Mouse (Mus musculus) monocyte, adult 5-6 weeks (primary cell): ENCODE measurements around the gene Aff1. TPM values are rescaled to one million over a fixed set of nuclear protein-coding genes. Genes with fewer than 3 reads are reported as not detected.

ENCODE experiments used
- ATAC-seq: fragments of 153-309, 156-312 bp; replicated peaks from 2 replicates; pipeline ENCODE4 v1.8.0; 2017; ENCODE audit warnings: mild to moderate bottlenecking; ENCODE audit not compliant: low TSS enrichment, insufficient number of reproducible peaks, severe bottlenecking, poor library complexity, low FRiP score
- total RNA-seq: library from RNA; stranded (forward); fragments of 200-1000, 200-491, 200-594 nt; gene quantifications from 3 replicates; pipeline ENCODE4 v1.2.3, GENCODE M21; 2017

Aff1 gene
- total RNA-seq, 1 experiment from 2014 or later = 31.2 TPM

DNA sequence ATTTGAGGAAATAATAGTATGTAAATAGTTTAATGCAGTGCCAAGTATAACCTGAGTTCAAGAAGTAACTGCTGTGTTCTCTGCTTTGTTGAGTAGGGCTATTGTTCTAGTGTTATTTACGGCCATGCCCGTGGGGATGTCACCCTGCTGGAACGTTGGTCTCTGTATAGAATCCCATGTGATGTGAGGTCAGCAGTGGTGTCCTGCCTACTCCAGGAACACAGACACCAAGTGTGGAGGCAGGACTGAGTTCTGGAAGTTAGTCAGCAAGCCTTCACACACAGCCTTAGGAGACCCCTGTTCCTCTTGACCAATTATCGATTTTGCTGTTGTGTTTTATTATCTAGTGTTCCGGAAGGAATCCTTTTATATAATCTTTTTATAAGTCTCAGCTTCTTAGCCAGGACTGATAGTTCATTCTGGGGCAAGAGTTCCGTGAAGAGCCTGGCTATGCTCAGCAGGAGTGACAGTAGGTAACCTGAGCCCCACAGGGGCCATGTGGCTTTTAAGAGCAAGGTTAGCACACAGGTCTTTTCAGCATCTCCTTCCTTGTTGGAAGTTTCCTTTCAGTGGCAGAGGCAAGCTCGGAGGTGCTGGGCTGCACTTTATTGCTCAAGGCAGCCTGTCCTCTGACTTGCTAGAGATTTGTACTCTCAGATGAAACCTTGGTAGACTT is 115.6 kb downstream of the Aff1 start:
- ATAC-seq = no peak

DNA sequence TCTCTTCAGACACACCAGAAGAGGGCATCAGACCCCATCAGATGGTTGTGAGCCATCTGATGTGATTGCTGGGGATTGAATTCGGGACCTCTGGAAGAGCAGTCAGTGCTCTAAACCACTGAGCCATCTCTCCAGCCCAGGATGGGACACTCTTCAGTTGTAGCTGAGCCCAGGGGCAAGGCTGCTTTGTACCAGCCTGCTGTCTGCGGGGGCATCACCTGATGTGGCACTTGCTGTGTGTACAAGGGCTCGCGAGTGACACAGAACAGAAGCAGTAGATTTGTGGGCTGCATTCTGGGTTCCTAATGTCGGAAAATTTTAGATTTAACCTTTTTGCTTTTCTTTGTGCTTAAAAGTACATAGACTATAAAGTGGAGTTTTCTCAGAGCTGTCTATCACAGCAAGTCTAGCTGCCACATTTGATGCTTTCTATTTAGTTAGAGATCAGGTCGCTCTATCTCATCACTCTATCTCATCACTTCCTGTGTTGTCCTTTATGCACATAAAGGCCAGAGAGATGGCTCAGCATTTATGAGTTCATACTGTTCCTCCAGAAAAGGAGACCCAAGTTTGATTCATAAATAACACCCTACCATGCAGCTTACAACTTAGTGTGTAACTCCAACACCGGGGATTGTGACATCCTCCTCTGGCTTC is 117.6 kb downstream of the Aff1 start:
- ATAC-seq = no peak

DNA sequence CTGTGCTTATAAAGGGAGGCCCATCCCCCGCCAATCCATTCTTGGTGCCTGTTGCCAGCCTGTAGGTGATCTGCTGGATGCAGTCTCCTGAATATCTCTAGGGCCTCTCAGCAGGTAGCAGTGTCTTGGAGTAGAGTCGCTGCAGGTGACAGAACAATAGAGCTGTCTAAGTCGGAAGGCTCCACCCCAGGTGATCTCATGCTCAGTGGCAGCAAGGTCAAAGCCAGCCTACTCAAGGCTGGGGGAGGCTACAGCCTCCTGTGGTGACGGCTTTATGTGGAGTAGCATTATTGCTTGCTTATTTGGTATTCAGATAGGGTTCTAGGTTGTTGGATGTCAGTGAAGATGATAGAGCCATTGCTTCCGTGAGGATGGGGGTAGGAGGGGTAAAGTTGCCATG is 121.1 kb downstream of the Aff1 start:
- ATAC-seq = no peak

DNA sequence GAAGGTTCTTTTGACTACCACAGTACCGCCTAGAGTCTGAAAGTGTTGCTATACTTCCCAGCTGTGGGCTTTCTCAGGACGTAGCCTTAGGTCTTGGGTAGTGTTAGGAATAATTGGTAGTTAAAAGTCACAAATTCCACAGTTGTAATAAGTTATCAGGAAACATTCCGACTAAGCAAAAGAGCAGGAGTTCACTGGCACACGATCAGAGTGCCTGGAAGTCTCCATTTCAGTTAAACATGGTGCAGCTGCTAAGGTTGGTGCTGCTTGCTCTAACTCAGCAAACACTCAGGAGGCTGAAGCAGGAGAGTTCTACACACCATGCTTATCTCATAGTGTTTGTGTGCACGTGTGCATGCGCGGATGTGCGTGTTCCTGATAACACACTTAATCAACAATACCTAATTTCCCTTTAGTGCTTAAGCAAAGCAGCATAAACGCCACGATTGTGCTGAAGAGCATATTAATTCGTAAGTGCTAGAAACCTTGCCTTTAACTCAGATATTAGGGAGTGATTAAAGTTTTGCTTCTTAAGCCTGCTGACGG is 121.9 kb downstream of the Aff1 start:
- ATAC-seq = no peak

DNA sequence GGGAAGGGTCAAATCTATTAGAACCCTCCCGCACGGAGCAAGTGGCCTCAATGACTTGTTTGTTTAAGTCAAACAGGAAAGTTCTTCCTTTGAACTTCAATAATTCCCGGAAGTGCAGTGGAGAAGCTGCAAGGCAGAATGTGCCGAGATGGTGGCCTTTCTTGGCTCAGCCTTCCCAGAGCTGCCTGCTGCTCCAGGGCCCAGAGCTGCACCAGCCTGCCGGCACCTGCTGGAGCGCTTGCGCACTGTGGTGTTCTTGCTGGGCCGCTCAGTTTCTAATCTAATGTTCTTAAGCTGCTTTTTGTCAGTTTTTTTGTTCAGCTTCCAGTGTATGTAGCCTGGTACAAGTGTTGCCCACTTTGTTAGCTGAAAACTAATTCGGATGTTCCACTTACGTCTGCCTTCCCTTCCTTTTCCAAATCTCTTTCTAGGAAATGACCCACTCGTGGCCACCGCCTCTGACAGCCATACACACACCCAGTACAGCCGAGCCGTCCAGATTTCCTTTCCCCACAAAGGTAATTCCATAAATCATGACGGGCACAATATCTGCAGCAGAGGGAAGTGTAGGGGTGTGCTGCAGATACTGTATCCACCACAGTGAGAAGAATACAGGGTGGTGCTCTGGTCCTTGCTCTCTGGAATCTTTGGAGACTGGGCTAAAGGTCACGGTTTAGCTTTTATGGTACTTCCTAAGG is 122.5 kb downstream of the Aff1 start:
- ATAC-seq = no peak

DNA sequence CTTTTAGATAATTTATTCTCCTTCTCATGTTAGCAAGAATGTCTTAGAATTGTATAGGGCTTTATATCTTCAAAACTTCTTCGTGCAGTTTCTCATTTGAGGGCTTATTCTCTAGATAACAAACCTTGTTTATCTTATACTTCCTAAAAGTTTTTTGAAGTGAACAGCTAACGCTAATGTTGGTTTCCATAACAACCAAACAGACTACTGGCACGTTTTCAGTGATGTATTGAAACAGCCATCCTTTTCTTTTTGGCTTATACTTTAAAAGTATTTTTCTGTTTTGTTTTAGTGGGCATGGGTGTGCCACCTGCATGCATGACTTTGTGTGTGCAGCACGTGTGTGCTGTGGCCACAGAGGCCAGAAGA is 123.1 kb downstream of the Aff1 start:
- ATAC-seq = no peak

DNA sequence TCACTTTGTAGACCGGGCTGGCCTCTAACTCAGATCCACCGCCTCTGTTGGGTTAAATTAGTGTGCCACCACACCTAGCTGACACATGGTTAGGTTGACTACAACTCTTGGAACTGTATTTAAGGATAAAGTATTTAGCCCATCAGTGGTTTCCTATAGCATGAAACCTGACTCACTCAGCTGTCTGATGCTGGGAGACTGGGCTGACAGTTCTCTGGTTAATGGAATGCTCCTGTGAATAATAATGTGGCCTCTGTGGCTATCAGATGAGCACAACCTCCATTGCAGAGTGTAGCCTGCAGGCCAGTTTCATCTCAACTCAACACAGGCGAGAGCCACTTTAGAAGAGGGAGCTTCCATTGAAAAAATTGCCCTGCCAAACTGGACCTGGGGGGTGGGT is 124.5 kb downstream of the Aff1 start:
- ATAC-seq = no peak

DNA sequence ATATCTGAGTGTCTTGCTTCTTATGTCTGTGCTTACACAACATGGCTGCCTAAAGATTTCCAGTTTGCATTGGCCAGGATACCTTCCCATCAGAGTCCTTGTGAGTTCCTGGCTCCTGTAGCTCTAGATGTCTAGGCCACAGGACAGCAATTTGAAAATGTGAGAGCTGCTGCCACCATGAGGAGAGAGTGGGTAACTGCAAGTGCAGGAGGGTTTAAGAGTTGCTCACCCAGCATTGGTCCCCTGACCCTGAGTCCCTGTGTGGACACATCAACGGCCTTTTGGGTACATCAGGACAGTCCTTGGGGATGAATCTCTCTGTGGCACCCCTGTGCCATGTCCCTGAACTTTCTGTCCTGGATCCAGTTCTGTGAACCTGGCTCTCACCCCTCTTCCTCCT is 125.6 kb downstream of the Aff1 start:
- peak; percentile 88 for ATAC-seq

DNA sequence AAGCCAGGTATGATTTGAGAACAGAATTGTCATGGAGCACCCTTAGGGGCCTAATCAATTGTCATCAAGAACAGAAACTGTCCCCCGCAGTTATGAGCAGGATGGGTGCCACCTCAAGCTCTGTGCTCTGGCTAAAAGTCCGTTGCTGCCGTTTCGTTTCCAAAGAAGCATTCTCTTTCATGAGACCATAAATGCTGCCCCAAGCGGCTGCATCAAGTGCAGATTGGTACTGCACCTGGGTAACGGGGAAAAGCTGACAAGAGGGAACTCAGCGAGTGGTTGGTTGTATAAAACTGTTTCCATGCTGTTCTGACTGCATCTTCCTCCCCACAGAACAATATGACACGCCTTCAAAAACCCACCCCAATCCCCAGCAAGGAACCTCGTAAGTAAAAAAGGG is 126.4 kb downstream of the Aff1 start:
- no peak for ATAC-seq

DNA sequence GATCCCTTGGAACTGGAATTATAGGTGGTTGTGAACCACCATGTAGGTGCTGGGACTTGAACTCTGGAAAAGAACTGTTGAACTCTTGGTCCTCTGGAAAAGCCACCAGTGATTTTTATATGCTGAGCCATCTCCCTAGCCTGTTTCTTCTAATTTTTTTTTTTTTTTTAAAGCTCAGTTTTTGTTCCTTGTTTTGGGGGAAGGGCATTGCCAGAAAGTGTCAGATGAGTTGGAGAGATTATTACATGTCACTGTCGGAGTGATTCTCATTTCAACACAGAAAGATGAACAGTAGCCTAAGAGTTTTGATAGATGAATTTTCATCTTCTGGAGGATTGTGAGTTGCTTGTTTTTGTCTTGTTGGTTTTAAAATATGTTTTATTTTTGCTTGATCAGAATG is 127.5 kb downstream of the Aff1 start:
- no peak for ATAC-seq

DNA sequence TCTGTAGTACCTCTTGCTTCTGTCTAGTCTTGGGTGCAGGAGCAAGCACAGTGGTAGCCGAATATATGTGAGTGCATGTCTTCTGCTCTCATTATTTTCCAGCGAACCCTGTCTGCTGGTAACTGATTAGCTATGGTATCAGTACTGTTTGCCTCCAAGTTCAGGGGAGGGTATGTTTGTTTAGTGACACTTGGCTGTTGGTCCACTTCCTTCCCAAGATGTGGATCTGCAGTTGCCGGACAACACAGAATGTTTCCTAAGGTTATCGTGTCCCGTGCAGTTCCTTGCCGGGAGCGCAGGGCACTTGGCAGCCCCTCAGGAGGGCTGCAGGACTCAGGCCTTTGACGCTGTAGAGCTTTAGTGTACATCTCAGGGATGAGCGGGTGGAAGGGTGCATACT is 128.9 kb downstream of the Aff1 start:
- no peak for ATAC-seq

DNA sequence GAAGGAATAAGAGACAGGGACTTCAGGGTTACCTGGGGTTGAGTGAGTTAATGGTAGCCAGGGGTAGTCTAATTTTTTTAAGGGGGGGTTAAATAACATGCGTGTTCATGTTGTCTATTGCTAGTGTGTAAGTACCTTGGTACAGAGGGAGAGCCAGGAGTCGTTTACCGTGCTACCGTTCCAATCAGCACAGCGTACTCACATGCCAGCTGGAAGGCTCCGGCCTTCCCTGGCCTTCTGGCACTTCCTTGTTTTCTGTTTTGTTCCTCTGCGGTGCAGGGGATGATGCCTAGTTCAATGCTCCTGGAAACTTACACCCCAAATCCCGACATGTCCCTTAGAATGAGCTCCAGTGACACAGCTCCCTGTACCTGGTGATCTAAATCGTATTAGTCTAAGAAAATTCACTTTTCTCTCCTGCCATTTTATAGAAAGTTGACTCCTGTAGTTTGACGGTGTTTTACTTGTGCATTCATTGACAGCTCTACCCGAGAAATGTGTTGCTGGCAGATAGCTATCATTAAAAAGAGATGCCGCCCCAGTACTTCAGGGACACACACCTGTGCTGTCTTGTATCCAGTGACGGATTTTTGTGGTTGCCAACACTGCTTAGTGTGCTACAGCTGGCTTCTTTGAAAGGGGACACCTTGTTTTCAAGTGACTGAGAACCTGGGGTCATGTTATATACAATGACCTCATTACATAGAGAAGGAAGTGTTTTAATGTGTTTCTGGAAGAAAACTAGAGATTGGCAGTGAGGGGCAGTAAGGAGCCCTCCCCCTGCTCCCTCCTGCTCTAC is 129.5 kb downstream of the Aff1 start:
- no peak for ATAC-seq

DNA sequence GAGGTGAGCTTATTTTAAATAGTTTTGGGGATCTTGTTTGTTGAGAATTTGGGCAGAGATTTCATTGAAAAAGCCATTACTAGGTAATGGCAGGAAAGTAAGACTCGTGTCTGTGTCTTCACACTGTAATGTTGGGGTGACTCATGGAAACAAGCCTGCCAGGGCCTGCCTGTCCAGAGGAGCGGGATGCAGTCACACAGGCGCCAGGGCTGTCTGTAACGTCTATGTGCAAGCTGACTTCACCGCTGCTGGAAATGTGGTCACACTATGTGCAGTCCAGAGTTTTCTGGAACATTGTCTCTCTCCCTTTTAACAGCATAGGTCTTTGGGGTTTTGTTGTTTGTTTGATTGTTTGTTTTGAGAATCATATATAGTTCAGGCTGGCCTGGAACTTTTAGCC is 130.8 kb downstream of the Aff1 start:
- no peak for ATAC-seq

DNA sequence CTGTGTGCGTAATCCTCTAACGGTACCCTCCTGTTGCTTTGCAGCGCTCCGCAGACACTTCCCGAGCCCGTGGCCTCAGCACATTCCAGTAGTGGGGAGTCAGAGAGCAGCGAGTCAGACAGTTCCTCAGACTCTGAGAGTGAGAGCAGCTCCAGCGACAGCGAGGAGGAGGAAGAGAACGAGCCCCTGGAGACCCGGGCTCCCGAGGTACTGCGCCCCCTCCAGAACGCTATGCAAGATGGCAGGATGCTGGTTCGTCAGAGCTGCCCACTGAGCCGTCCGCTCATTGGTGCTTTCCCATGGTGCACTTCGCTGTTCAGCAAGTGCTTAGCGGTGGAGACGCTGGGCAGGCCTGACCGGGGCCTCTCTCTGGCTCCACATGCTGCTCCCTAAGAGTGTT is 136.1 kb downstream of the Aff1 start:
- ATAC-seq = no peak

DNA sequence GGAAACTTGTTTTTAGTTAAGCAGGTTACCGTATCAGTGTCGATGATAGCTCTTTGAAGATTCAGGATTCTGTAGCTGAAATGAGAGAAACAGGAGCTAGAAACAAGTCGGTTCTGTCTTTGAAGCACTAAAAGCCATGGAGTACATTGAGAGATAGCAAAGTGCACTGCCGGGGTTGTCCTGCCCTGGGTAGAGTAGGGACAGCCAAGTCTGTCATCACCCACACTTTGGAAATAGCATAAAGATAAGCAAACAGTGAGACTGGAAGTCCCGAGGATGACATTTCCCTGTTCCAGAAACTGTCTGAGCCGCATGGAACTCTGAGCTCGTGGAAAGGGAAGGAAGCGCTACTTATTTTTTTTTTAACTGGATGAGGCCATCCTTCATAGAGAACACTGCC is 136.6 kb downstream of the Aff1 start:
- ATAC-seq = no peak

DNA sequence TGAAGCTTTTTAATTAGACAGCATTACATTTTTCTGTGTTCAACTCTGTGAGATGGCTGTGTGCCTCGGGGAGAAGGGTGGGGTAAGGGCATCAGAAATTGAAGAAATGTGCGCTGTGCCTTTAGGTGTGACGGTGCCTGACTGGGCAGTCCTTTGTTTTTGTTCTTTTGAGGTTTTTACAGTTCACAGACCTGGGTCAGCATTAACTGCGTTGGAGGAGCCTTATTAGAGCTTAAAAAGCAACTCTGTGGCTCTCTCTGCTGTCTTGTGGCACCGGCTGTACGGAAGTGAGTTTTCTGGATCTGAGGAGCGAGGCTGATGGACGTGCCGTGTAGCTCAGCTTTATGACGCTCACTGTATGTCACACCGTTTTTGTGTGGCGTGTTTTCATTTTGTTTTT is 137.0 kb downstream of the Aff1 start:
- no peak for ATAC-seq

DNA sequence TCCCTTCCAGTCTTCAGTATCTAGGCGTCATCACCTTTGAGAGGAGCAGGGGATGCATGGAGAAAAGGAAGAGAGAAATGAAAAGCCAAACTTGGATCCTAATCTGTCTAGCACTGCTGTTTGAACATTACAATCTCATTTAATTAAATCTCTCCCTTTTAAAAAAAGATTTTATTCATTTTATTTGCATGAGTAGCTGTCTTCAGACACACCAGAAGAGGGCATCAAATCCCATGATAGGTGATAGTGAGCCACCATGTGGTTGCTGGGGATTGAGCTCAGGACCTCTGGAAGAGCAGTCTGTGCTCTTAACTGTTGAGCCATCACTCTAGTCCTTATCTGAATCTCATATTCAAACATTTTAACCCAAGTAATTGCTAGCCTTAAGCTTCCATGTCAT is 138.7 kb downstream of the Aff1 start:
- no peak for ATAC-seq

DNA sequence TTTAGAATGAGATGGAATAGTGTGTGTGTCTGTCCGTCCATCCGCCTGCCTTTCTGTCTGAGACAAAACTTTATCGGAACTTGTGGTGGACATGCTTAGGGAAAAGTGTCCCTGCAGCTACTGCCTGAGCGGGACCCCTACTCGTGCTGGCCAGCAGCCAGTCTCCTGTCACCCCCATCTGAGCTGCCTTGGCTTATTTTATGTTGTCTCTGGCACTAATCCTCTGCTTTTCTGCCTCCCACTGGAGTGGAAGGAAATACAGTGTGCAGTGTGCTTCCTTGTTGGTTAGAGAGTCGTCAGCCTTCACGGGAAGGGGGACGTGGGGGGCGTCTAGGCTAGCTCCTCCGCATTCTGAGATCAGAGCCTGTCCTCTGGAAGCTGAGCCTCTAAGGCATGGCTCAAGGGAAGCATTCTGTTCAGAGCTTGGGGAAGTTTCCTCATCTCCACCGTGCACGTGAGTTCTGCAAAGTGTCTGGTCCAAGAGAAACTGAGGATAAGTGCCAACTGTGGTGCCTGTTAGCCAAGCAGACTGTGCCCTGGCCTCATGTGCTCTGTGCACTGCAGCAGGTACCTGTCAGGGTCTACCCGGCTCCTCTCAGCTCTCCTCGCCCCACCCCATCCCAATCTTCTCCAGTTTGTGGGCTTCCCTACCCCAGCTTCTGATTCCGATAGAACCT is 143.4 kb downstream of the Aff1 start:
- ATAC-seq = no peak
